Mouse (Mus musculus) forelimb bud, embryonic 11.5 days (tissue): Measurements from ENCODE around the gene Tnfsf15.

Experiments used
- DNase-seq: peaks from one replicate; pipeline ENCODE4 v3.0.0-alpha.2; 2012; ENCODE audit warnings: low read depth, low spot score

The Tnfsf15 gene

GRCm38 (mm10) chr4:63684412-63685252 is 60.3 kb downstream of the Tnfsf15 start:
- DNase-seq, result no peak

GRCm38 (mm10) chr4:63683716-63684115 is 61.2 kb downstream of the Tnfsf15 start:
- no peak for DNase-seq

DNA sequence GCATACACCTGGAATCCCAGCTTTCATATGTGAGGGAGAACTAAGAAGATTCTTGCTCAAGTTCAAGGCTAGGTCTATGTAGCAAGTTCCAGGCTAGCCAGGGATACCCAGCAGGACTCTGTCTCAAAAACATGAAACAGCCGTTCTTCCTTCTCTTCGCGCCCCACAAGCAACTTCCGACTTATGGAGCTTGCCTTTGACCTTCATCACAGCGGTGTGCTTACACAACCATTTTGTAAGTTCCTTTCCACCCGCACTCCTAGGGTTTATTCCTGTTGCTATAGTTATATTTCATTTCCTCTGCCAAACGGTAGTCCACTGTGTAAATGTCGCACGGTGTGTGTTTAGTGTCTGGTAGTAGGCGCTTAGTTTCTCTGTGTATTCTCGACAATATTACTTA is 61.9 kb downstream of the Tnfsf15 start:
- DNase-seq, result no peak

DNA sequence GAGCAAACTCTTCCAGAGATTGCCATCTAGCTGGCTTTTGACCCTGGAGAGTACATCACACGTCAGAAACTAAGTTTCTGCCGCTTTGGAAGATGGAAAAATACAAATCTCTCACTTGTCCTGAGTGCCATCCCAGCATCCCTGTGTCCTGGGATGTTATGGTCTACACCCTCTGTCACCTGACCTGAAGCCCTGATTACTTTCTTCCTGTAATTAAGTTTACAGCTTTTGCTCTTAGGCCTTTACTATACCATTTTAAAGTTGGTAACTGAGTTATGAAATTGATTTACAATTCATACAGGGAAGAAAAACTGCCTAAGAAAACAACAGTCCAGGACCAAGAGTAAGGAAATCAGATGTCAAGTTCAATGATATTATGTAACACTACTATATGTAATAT is 62.5 kb downstream of the Tnfsf15 start:
- no peak for DNase-seq

DNA sequence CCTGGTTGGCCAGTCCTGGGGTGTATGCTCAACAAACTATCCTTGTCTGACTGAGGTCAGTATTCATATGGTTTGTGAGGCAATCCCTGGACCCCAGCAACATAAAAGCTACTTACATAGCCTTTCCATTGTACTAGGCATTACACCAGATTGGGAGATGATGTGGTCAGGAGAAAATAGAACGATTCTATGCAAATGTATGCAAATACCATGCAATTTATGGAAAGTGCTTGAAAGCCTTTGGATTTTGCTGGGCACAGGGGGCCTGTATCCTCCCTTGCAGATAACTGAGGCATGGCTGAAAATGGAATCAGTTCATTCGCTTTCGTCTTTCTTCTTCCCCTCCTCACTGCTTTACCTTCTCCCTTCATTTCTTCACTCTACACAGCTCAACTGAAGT is 63.4 kb downstream of the Tnfsf15 start:
- no peak for DNase-seq
